In genomic region chr2:156841028-156841840, GRCm38 (mm10) we compare ENCODE assay signal across 8 mouse cellular contexts. TPM values are rescaled to one million over a fixed set of nuclear protein-coding genes. Genes with fewer than 3 reads are reported as not detected.
A peak's percentile ranks its signal among the peaks of the same experiment; 100 is the strongest.
DNase-seq lines count a peak whose midpoint lies in the region; ATAC-seq and TF ChIP-seq lines count a peak whose summit lies in the region.
"Had no signal": no experiment of that assay in that cellular context is flagged by ENCODE, and none has a peak within 500 bp of the region (broad histone marks: within the 10 kb centered on the region; RNA-seq: fewer than 3 reads in every experiment).

No protein-coding gene starts in this region.

- TF ChIP-seq POLR2A in cortical plate, adult 2 months (IDR thresholded peaks at IDR 0.05; ENCODE audit: extremely low read depth, insufficient read depth, low read length): no peak
- no peak for TF ChIP-seq POLR2A in liver, adult 2 months (IDR thresholded peaks at IDR 0.05; ENCODE audit: extremely low read depth, insufficient read depth, low read length)

- H3K4me1 ChIP-seq in cortical plate, adult 2 months (ENCODE audit: control insufficient read depth, insufficient read depth, low read length): 0 out of 2 replicates have a peak, but pooled peaks cover 1% of the 10 kb centered on the region
- peaks cover 2% of the 10 kb centered on the region for H3K4me1 ChIP-seq in liver, adult 2 months (ENCODE audit: control insufficient read depth, insufficient read depth, low read length)
- peaks cover 7% of the 10 kb centered on the region; the same call in 1 of the 2 replicates for H3K4me1 ChIP-seq in midbrain, postnatal 0 days (ENCODE audit: insufficient read depth, low read length)

- ATAC-seq in Patski: peak; percentile 24
- peak; percentile 18; the same call in 1 of the 2 replicates for ATAC-seq in midbrain, postnatal 0 days (ENCODE audit: low FRiP score)

- under 1% methylated on average over 42 of the region's 42 CpGs for WGBS in liver, adult 2 months
- WGBS in midbrain, postnatal 0 days: 1% methylated on average over 40 of the region's 42 CpGs

- no peaks in the 10 kb centered on the region for H3K27me3 ChIP-seq in Patski
- H3K27me3 ChIP-seq in liver, adult 2 months (ENCODE audit: control insufficient read depth, insufficient read depth, low read length): peaks cover 11% of the 10 kb centered on the region
- peaks cover 22% of the 10 kb centered on the region for H3K27me3 ChIP-seq in midbrain, postnatal 0 days (ENCODE audit: insufficient read depth, low read length)
- H3K27me3 ChIP-seq in splenic B cell, adult 2 months (ENCODE audit: control insufficient read depth, insufficient read depth, low read length, poor library complexity, severe bottlenecking): no peaks in the 10 kb centered on the region

- peak overlapping the region; percentile 100 for H3K4me2 ChIP-seq in midbrain, postnatal 0 days (ENCODE audit: low read depth, low read length, poor library complexity, severe bottlenecking)

- no peaks in the 10 kb centered on the region for H3K9me3 ChIP-seq in midbrain, postnatal 0 days (ENCODE audit: low read length)

- in situ Hi-C loops in Patski (cut with MboI; ENCODE audit: low pct_unique_long_range_greater_than_20kb): no loop called here

- no peak for TF ChIP-seq CTCF in Patski (IDR thresholded peaks at IDR 0.05)
- no peak for TF ChIP-seq CTCF in cortical plate, adult 2 months (IDR thresholded peaks at IDR 0.05; ENCODE audit: extremely low read depth, insufficient read depth, low read length)
- TF ChIP-seq CTCF in liver, adult 2 months (IDR thresholded peaks at IDR 0.05; ENCODE audit: low read depth, low read length): no peak
- no peak for TF ChIP-seq CTCF in midbrain, postnatal 0 days (IDR thresholded peaks at IDR 0.05)

- H3K36me3 ChIP-seq in liver, adult 2 months (ENCODE audit: control insufficient read depth, insufficient read depth, low read length): no peaks in the 10 kb centered on the region
- H3K36me3 ChIP-seq in midbrain, postnatal 0 days (ENCODE audit: insufficient read depth, low read length): no peaks in the 10 kb centered on the region
- H3K36me3 ChIP-seq in splenic B cell, adult 2 months (ENCODE audit: control insufficient read depth, insufficient read depth, low read length, poor library complexity, severe bottlenecking): 0 out of 2 replicates have a peak, but pooled peaks cover 3% of the 10 kb centered on the region

- H3K4me3 ChIP-seq in cortical plate, adult 2 months (ENCODE audit: insufficient read depth, low read length): peak overlapping the region; percentile 1; the same call in 1 of the 2 replicates
- peak overlapping the region; percentile 54; the same call in 1 of the 2 replicates for H3K4me3 ChIP-seq in liver, adult 2 months (ENCODE audit: insufficient read depth, low read depth, low read length)
- peak overlapping the region; percentile 57 for H3K4me3 ChIP-seq in midbrain, postnatal 0 days (ENCODE audit: low read depth, low read length)

- H3K79me2 ChIP-seq in liver, adult 2 months (ENCODE audit: control insufficient read depth, insufficient read depth, low read length): no peaks in the 10 kb centered on the region

- CTCF ChIA-PET in Patski (lab: Charles Lee): no interaction called here

- H3K27ac ChIP-seq in cortical plate, adult 2 months (ENCODE audit: insufficient read depth, low read length): no peak overlapping the region
- no peak overlapping the region for H3K27ac ChIP-seq in liver, adult 2 months (replicated peaks; ENCODE audit: insufficient read depth, low read depth, low read length)
- H3K27ac ChIP-seq in midbrain, postnatal 0 days (ENCODE audit: low read depth, low read length): 0 out of 2 replicates have a peak overlapping the region, but pooled peaks have one; percentile 47

- POLR2A ChIA-PET in Patski (lab: Charles Lee): interaction anchor here (0.7 to 1.1 kb wide), 4 partner anchors 11 to 38 kb away, joined by 3 to 4 read pairs (median 4); no protein-coding TSS in a partner anchor

- DNase-seq in Patski (ENCODE audit: low read depth, low spot score): no peak
- peak; percentile 58 to 59 for DNase-seq in heart, adult 18-20 months
- DNase-seq in kidney, adult 18-20 months: peak; percentile 38
- DNase-seq in liver, adult 2 months (ENCODE audit: extremely low read depth, low read depth, low spot score): no peak
- DNase-seq in midbrain, postnatal 0 days (ENCODE audit: low spot score): peak; percentile 44
- DNase-seq in splenic B cell, adult 2 months (ENCODE audit: low read depth, low spot score): peak; percentile 62

- peak overlapping the region; percentile 67 for H3K9ac ChIP-seq in liver, adult 2 months (ENCODE audit: low read depth, low read length)
- H3K9ac ChIP-seq in midbrain, postnatal 0 days (replicated peaks; ENCODE audit: low read length, poor library complexity, severe bottlenecking): no peak overlapping the region

RNA-seq across cellular contexts. Expression of gene Tgif2, which starts 1.4 kb away (rescaled TPM):
- 10.0 TPM for polyA plus RNA-seq in Patski (2021)
- polyA plus RNA-seq in cortical plate, adult 2 months (2012; rRNA removed): 1.1 and 1.7 TPM in 2 replicates
- under 1 TPM; 0.37 to 0.44 TPM for total RNA-seq in heart, adult 18-20 months (2021)
- 0.28 and 0.67 TPM in 2 replicates for total RNA-seq in liver, adult 2 months (2014; rRNA removed)
- polyA plus RNA-seq in liver, adult 2 months (2012; rRNA removed): 0.65 and 0.77 TPM in 2 replicates
- total RNA-seq in midbrain, postnatal 0 days (2014; rRNA removed): 8.6 and 10.8 TPM in 2 replicates
- polyA plus RNA-seq in midbrain, postnatal 0 days (2015; fragmentation: Nextera tagmentation; extraction: Ambion mirVana): 6.9 and 8.2 TPM in 2 replicates

RNA-seq across cellular contexts. Expression of gene 4930518I15Rik, which starts 16.5 kb away (rescaled TPM):
- polyA plus RNA-seq in Patski (2021): 0.82 TPM
- polyA plus RNA-seq in cortical plate, adult 2 months (2012; rRNA removed): 3.0 and 4.0 TPM in 2 replicates
- total RNA-seq in heart, adult 18-20 months (2021): under 1 TPM; 0.49 to 0.60 TPM
- total RNA-seq in liver, adult 2 months (2014; rRNA removed): 1.1 and 2.1 TPM in 2 replicates
- polyA plus RNA-seq in liver, adult 2 months (2012; rRNA removed): 0.17 and 0.55 TPM in 2 replicates
- 0.94 and 0.99 TPM in 2 replicates for total RNA-seq in midbrain, postnatal 0 days (2014; rRNA removed)
- 2.8 and 2.9 TPM in 2 replicates for polyA plus RNA-seq in midbrain, postnatal 0 days (2015; fragmentation: Nextera tagmentation; extraction: Ambion mirVana)

RNA-seq across cellular contexts. Expression of gene Rab5if, which starts 21.7 kb away (rescaled TPM):
- polyA plus RNA-seq in Patski (2021): 206 TPM
- polyA plus RNA-seq in cortical plate, adult 2 months (2012; rRNA removed): 100 and 110 TPM in 2 replicates
- 100 to 1,000 TPM; 110 to 113 TPM for total RNA-seq in heart, adult 18-20 months (2021)
- total RNA-seq in liver, adult 2 months (2014; rRNA removed): 149 and 196 TPM in 2 replicates
- polyA plus RNA-seq in liver, adult 2 months (2012; rRNA removed): 122 and 142 TPM in 2 replicates
- total RNA-seq in midbrain, postnatal 0 days (2014; rRNA removed): 115 and 137 TPM in 2 replicates
- polyA plus RNA-seq in midbrain, postnatal 0 days (2015; fragmentation: Nextera tagmentation; extraction: Ambion mirVana): 149 and 155 TPM in 2 replicates

RNA-seq across cellular contexts. Expression of gene Sla2, which starts 45.8 kb away (rescaled TPM):
- polyA plus RNA-seq in Patski (2021): 0.09 TPM
- polyA plus RNA-seq in cortical plate, adult 2 months (2012; rRNA removed): 0.67 and 0.85 TPM in 2 replicates
- under 1 TPM in 1 of 2 experiments, not detected in 1; 0.31 TPM for total RNA-seq in heart, adult 18-20 months (2021)
- total RNA-seq in liver, adult 2 months (2014; rRNA removed): 0.09 and 0.13 TPM in 2 replicates
- polyA plus RNA-seq in liver, adult 2 months (2012; rRNA removed): 0.10 and 0.20 TPM in 2 replicates
- total RNA-seq in midbrain, postnatal 0 days (2014; rRNA removed): not detected in 2 replicates
- polyA plus RNA-seq in midbrain, postnatal 0 days (2015; fragmentation: Nextera tagmentation; extraction: Ambion mirVana): 0.07 TPM in 1 of 2 replicates, not detected in the other
- total RNA-seq: left cerebral cortex, postnatal 10 days had no signal

Comparison
In these comparisons a context has a peak if more than half of its experiments do, and no peak if none do; other contexts are left out.
1. DNase-seq: peak in heart, adult 18-20 months (2 of 2), kidney, adult 18-20 months (single experiment), midbrain, postnatal 0 days (single experiment) and splenic B cell, adult 2 months (single experiment); none in Patski (single experiment) and liver, adult 2 months (single experiment).
2. H3K4me3 ChIP-seq: peak in every context shown above with its lines; median percentile 57 in midbrain, postnatal 0 days; 54 in liver, adult 2 months; 1 in cortical plate, adult 2 months.